Comparison of ENCODE assay signal across 27 mouse cellular contexts in genomic region chr10:31354886-31355461, GRCm38 (mm10). TPM values are rescaled to one million over a fixed set of nuclear protein-coding genes. Genes with fewer than 3 reads are reported as not detected.
DNase-seq lines count a peak whose midpoint lies in the region; ATAC-seq and TF ChIP-seq lines count a peak whose summit lies in the region.
"Had no signal": no experiment of that assay in that cellular context is flagged by ENCODE, and none has a peak within 500 bp of the region (broad histone marks: within the 10 kb centered on the region; RNA-seq: fewer than 3 reads in every experiment).

No protein-coding gene starts in this region.

- H3K36me3 ChIP-seq in hindbrain, embryonic 12.5 days = no peaks in the 10 kb centered on the region
- no peaks in the 10 kb centered on the region for H3K36me3 ChIP-seq in hindbrain, embryonic 11.5 days (ENCODE audit: control insufficient read depth, insufficient read depth, low read length)
- no peaks in the 10 kb centered on the region for H3K36me3 ChIP-seq in neural tube, embryonic 13.5 days
- no peaks in the 10 kb centered on the region for H3K36me3 ChIP-seq in hindbrain, postnatal 0 days (ENCODE audit: insufficient read depth, low read length)
- H3K36me3 ChIP-seq: embryonic facial prominence, embryonic 12.5 days; forebrain, embryonic 10.5 days; heart, embryonic 12.5 days; heart, embryonic 15.5 days; hindbrain, embryonic 15.5 days had no signal

- no peak overlapping the region for H3K9ac ChIP-seq in hindbrain, embryonic 12.5 days
- no peak overlapping the region for H3K9ac ChIP-seq in hindbrain, embryonic 11.5 days (ENCODE audit: low read depth, low read length)
- H3K9ac ChIP-seq in neural tube, embryonic 13.5 days = no peak overlapping the region
- no peak overlapping the region for H3K9ac ChIP-seq in hindbrain, postnatal 0 days (replicated peaks; ENCODE audit: low read length)
- H3K9ac ChIP-seq: embryonic facial prominence, embryonic 12.5 days; forebrain, postnatal 0 days; heart, embryonic 12.5 days; heart, embryonic 15.5 days; hindbrain, embryonic 15.5 days had no signal

- no peak overlapping the region for H3K27ac ChIP-seq in hindbrain, embryonic 12.5 days
- no peak overlapping the region for H3K27ac ChIP-seq in hindbrain, embryonic 11.5 days (ENCODE audit: low read depth, low read length)
- H3K27ac ChIP-seq in neural tube, embryonic 13.5 days (replicated peaks) = no peak overlapping the region
- H3K27ac ChIP-seq in hindbrain, postnatal 0 days = no peak overlapping the region
- H3K27ac ChIP-seq: embryonic facial prominence, embryonic 12.5 days; forebrain, embryonic 10.5 days; gastrocnemius, adult 2 months; heart, embryonic 15.5 days; hindbrain, embryonic 15.5 days had no signal

- no peak for DNase-seq in hindbrain, embryonic 11.5 days (ENCODE audit: low spot score)
- no peak for DNase-seq in neural tube, embryonic 10.5 days (ENCODE audit: extremely low spot score, low spot score)
- no peak for DNase-seq in hindbrain, postnatal 0 days (ENCODE audit: low spot score)
- no peak for DNase-seq in cerebellum, adult 18-20 months
- no peak for DNase-seq in kidney, postnatal 14 days
- DNase-seq: cerebellum, adult 11-12 months; cerebellum, adult 9-10 months; cerebellum, postnatal 14 days; forebrain, postnatal 0 days; gastrocnemius, adult 2 months; gastrocnemius, postnatal 14 days; heart, adult 18-20 months; heart, postnatal 10 days; heart, postnatal 36 days; kidney, adult 18-20 months had no signal

- no peaks in the 10 kb centered on the region for H3K27me3 ChIP-seq in hindbrain, embryonic 12.5 days
- H3K27me3 ChIP-seq in hindbrain, embryonic 11.5 days (ENCODE audit: control insufficient read depth, insufficient read depth, low read length) = no peaks in the 10 kb centered on the region
- H3K27me3 ChIP-seq in neural tube, embryonic 13.5 days = no peaks in the 10 kb centered on the region
- no peaks in the 10 kb centered on the region for H3K27me3 ChIP-seq in hindbrain, postnatal 0 days (ENCODE audit: insufficient read depth, low read length)
- H3K27me3 ChIP-seq: embryonic facial prominence, embryonic 12.5 days; heart, embryonic 12.5 days; heart, embryonic 15.5 days; hindbrain, embryonic 15.5 days had no signal

- H3K4me1 ChIP-seq in hindbrain, embryonic 12.5 days = no peaks in the 10 kb centered on the region
- no peaks in the 10 kb centered on the region for H3K4me1 ChIP-seq in hindbrain, embryonic 11.5 days (replicated peaks; ENCODE audit: control insufficient read depth, insufficient read depth, low read length)
- no peaks in the 10 kb centered on the region; the same call in 1 of the 2 replicates for H3K4me1 ChIP-seq in neural tube, embryonic 13.5 days (replicated peaks)
- H3K4me1 ChIP-seq in hindbrain, postnatal 0 days (ENCODE audit: insufficient read depth, low read length) = no peaks in the 10 kb centered on the region
- H3K4me1 ChIP-seq: embryonic facial prominence, embryonic 12.5 days; forebrain, embryonic 10.5 days; heart, embryonic 12.5 days; heart, embryonic 15.5 days; hindbrain, embryonic 15.5 days had no signal

- no peak overlapping the region for H3K4me3 ChIP-seq in hindbrain, embryonic 12.5 days
- H3K4me3 ChIP-seq in hindbrain, embryonic 11.5 days (ENCODE audit: low read depth, low read length) = no peak overlapping the region
- H3K4me3 ChIP-seq in neural tube, embryonic 13.5 days = no peak overlapping the region
- H3K4me3 ChIP-seq in hindbrain, postnatal 0 days (ENCODE audit: low read length) = no peak overlapping the region
- H3K4me3 ChIP-seq: embryonic facial prominence, embryonic 12.5 days; erythroblast, embryonic 14.5 days; forebrain, embryonic 10.5 days; gastrocnemius, adult 2 months; heart, embryonic 12.5 days; heart, embryonic 15.5 days; hindbrain, embryonic 15.5 days had no signal

- peak; percentile 43; the same call in 1 of the 2 replicates for ATAC-seq in hindbrain, embryonic 12.5 days (ENCODE audit: low FRiP score)
- no peak for ATAC-seq in hindbrain, embryonic 11.5 days (ENCODE audit: low FRiP score)
- ATAC-seq in neural tube, embryonic 13.5 days (ENCODE audit: low read depth) = peak; percentile 43; the same call in 1 of the 2 replicates
- ATAC-seq in hindbrain, postnatal 0 days = 0 out of 2 replicates have a peak, but pooled peaks have one; percentile 12
- ATAC-seq: CD4-positive, CD25-positive, alpha-beta regulatory T cell, adult 4 months; forebrain, embryonic 14.5 days; forebrain, postnatal 0 days; inflammation-experienced regulatory T-cells, adult 6 months; intestine, embryonic 16.5 days had no signal

- no peak for TF ChIP-seq CTCF in hindbrain, postnatal 0 days (IDR thresholded peaks at IDR 0.05; ENCODE audit: low read depth)

- no peaks in the 10 kb centered on the region for H3K9me3 ChIP-seq in hindbrain, embryonic 12.5 days (replicated peaks)
- H3K9me3 ChIP-seq in hindbrain, embryonic 11.5 days (ENCODE audit: control insufficient read depth, low read length) = no peaks in the 10 kb centered on the region
- H3K9me3 ChIP-seq in neural tube, embryonic 13.5 days = no peaks in the 10 kb centered on the region
- H3K9me3 ChIP-seq in hindbrain, postnatal 0 days (ENCODE audit: low read length) = no peaks in the 10 kb centered on the region
- H3K9me3 ChIP-seq: embryonic facial prominence, embryonic 12.5 days; forebrain, embryonic 10.5 days; heart, embryonic 12.5 days; heart, embryonic 15.5 days; hindbrain, embryonic 15.5 days had no signal

- H3K4me2 ChIP-seq in hindbrain, embryonic 12.5 days (replicated peaks) = no peak overlapping the region
- no peak overlapping the region for H3K4me2 ChIP-seq in hindbrain, embryonic 11.5 days (replicated peaks; ENCODE audit: low read depth, low read length)
- H3K4me2 ChIP-seq in neural tube, embryonic 13.5 days = no peak overlapping the region
- H3K4me2 ChIP-seq in hindbrain, postnatal 0 days (ENCODE audit: low read depth, low read length) = no peak overlapping the region
- H3K4me2 ChIP-seq: embryonic facial prominence, embryonic 12.5 days; heart, embryonic 12.5 days; heart, embryonic 15.5 days; hindbrain, embryonic 15.5 days had no signal

- WGBS in hindbrain, embryonic 12.5 days = 85% methylated on average over 7 of the region's 7 CpGs
- 83% methylated on average over 7 of the region's 7 CpGs for WGBS in hindbrain, embryonic 11.5 days
- 70% methylated on average over 7 of the region's 7 CpGs for WGBS in neural tube, embryonic 13.5 days
- 61% methylated on average over 7 of the region's 7 CpGs for WGBS in hindbrain, postnatal 0 days

RNA-seq across cellular contexts. Expression of gene Hddc2, which starts 41.8 kb away (rescaled TPM):
- polyA plus RNA-seq in hindbrain, embryonic 12.5 days (2016; fragmentation: Nextera tagmentation; extraction: Ambion mirVana) = 51.3 and 57.1 TPM in 2 replicates
- 61.7 and 70.4 TPM in 2 replicates for polyA plus RNA-seq in hindbrain, embryonic 11.5 days (2014; fragmentation: Nextera tagmentation; extraction: Ambion mirVana)
- polyA plus RNA-seq in neural tube, embryonic 13.5 days (2015; fragmentation: Nextera tagmentation; extraction: Ambion mirVana) = 54.3 and 54.5 TPM in 2 replicates
- 20.5 and 33.3 TPM in 2 replicates for total RNA-seq in hindbrain, postnatal 0 days (2014; rRNA removed)
- polyA plus RNA-seq in hindbrain, postnatal 0 days (2015; fragmentation: Nextera tagmentation; extraction: Ambion mirVana) = 80.1 and 80.7 TPM in 2 replicates
- polyA plus RNA-seq: erythroblast, embryonic 14.5 days had no signal
